Mouse (Mus musculus) lung, embryonic 14.5 days (tissue): ENCODE measurements around the gene Atad2b. TPM values are rescaled to one million over a fixed set of nuclear protein-coding genes. Genes with fewer than 3 reads are reported as not detected.
A peak's percentile ranks its signal among the peaks of the same experiment; 100 is the strongest.
"Not testable (repeated sequence)": the region's sequence is repeated elsewhere in the genome, so short reads cannot be mapped to it uniquely, and the experiment has no call there.

ENCODE experiments used
- ATAC-seq: fragments of 200-750 bp; cut with Nextera tagmentation; 2 replicates; pipeline ENCODE4 v1.8.0; 2017; ENCODE audit warnings: mild to moderate bottlenecking, moderate TSS enrichment, moderate library complexity; ENCODE audit not compliant: insufficient read depth
- DNase-seq: peaks from one replicate; pipeline ENCODE4 v3.0.0-alpha.2; 2015
- H3K27ac ChIP-seq: fragments of 300-500 bp; sonication (generic); 2 replicates; pipeline ENCODE4 v1.5.1; 2014; ENCODE audit warnings: low read depth, mild to moderate bottlenecking, moderate library complexity
- H3K27me3 ChIP-seq: fragments of 300-500 bp; sonication (generic); 2 replicates; pipeline ENCODE4 v1.6.1; 2014; ENCODE audit warnings: low read length, control low read depth; ENCODE audit not compliant: insufficient read depth
- H3K36me3 ChIP-seq: fragments of 300-500 bp; sonication (generic); 2 replicates; pipeline ENCODE4 v1.6.1; 2014; ENCODE audit warnings: control low read depth; ENCODE audit not compliant: insufficient read depth
- H3K4me1 ChIP-seq: fragments of 300-500 bp; sonication (generic); 2 replicates; pipeline ENCODE4 v1.6.1; 2014; ENCODE audit warnings: antibody characterized with exemption, control low read depth; ENCODE audit not compliant: insufficient read depth
- H3K4me2 ChIP-seq: fragments of 300-500 bp; sonication (generic); 2 replicates; pipeline ENCODE4 v1.6.1; 2014; ENCODE audit warnings: mild to moderate bottlenecking
- H3K4me3 ChIP-seq: fragments of 300-500 bp; sonication (generic); 2 replicates; pipeline ENCODE4 v1.5.1; 2014; ENCODE audit warnings: low read depth, low read length
- H3K9ac ChIP-seq: fragments of 300-500 bp; sonication (generic); 2 replicates; pipeline ENCODE4 v1.6.1; 2014
- H3K9me3 ChIP-seq: fragments of 300-500 bp; sonication (generic); 2 replicates; pipeline ENCODE4 v1.6.1; 2016; ENCODE audit warnings: low read depth, low read length, control low read depth
- CTCF ChIP-seq: IDR thresholded peaks from 2 replicates; pipeline ENCODE4 v1.5.1; 2016; ENCODE audit warnings: antibody characterized with exemption, low read depth
- WGBS: fragments of 180-500 bp; shearing (Covaris S2); extraction: QIAGEN DNeasy Blood & Tissue Kit; methylation state at CpG from one replicate; pipeline ENCODE4 v1.1.7; 2014; 5-methylcytosine and 5-hydroxymethylcytosine counted together
- polyA plus RNA-seq: library from polyadenylated mRNA; unstranded; fragments of >200 nt; fragmentation: Nextera tagmentation; extraction: Ambion mirVana; gene quantifications from 2 replicates; pipeline ENCODE4 v1.2.1, GENCODE M21; 2014

Atad2b gene
- polyA plus RNA-seq, 1 experiment from 2014 or later, result 20.4 TPM

GRCm38 (mm10) chr12:4930820-4931548 is 13.8 kb downstream of the Atad2b start:
- WGBS, result 95% methylated on average over 3 of the region's 3 CpGs
- no peaks in the 10 kb centered on the region; the same call in 1 of the 2 replicates for H3K36me3 ChIP-seq
- no peak overlapping the region for H3K4me2 ChIP-seq
- H3K27ac ChIP-seq, result no peak overlapping the region
- H3K9ac ChIP-seq, result no peak overlapping the region
- no peak for TF ChIP-seq CTCF
- H3K4me3 ChIP-seq, result no peak overlapping the region
- H3K27me3 ChIP-seq, result no peaks in the 10 kb centered on the region
- ATAC-seq (no peak), DNase-seq (no peak)
- H3K9me3 ChIP-seq, result no peaks in the 10 kb centered on the region
- H3K4me1 ChIP-seq, result no peaks in the 10 kb centered on the region

GRCm38 (mm10) chr12:4952272-4952671 is 35.1 kb downstream of the Atad2b start:
- peaks cover 68% of the 10 kb centered on the region for H3K36me3 ChIP-seq
- no peak for TF ChIP-seq CTCF
- H3K9ac ChIP-seq, result no peak overlapping the region
- H3K4me2 ChIP-seq, result no peak overlapping the region
- ATAC-seq, result no peak
- H3K27me3 ChIP-seq, result no peaks in the 10 kb centered on the region
- no peaks in the 10 kb centered on the region for H3K9me3 ChIP-seq
- DNase-seq, result no peak
- no peaks in the 10 kb centered on the region for H3K4me1 ChIP-seq
- H3K27ac ChIP-seq, result no peak overlapping the region
- no peak overlapping the region for H3K4me3 ChIP-seq
- WGBS, result 95% methylated on average over 1 of the region's 1 CpGs

GRCm38 (mm10) chr12:4953156-4953555 is 36.0 kb downstream of the Atad2b start:
- no peaks in the 10 kb centered on the region for H3K4me1 ChIP-seq
- DNase-seq (no peak), ATAC-seq (no peak)
- no peaks in the 10 kb centered on the region for H3K27me3 ChIP-seq
- H3K36me3 ChIP-seq, result peaks cover 67% of the 10 kb centered on the region
- H3K9me3 ChIP-seq, result no peaks in the 10 kb centered on the region
- no peak for TF ChIP-seq CTCF
- H3K9ac ChIP-seq, result no peak overlapping the region
- H3K4me3 ChIP-seq, result no peak overlapping the region
- WGBS, result 86% methylated on average over 4 of the region's 4 CpGs
- no peak overlapping the region for H3K4me2 ChIP-seq
- no peak overlapping the region for H3K27ac ChIP-seq

- DNase-seq (peak; percentile 92), ATAC-seq (no peak)
- Histone ChIP-seq H3K9ac (no peak overlapping the region), H3K36me3 (peaks cover 45% of the 10 kb centered on the region), H3K27ac (no peak overlapping the region), H3K27me3 (no peaks in the 10 kb centered on the region), H3K4me2 (no peak overlapping the region), H3K9me3 (no peaks in the 10 kb centered on the region), H3K4me1 (no peaks in the 10 kb centered on the region), H3K4me3 (no peak overlapping the region)
- TF ChIP-seq CTCF, result peak; percentile 79
- 26% methylated on average over 1 of the region's 1 CpGs for WGBS
Measured at GRCm38 (mm10) chr12:4972939-4973338, 55.8 kb downstream of the Atad2b start.

GRCm38 (mm10) chr12:4978324-4978723 is 61.2 kb downstream of the Atad2b start:
- Histone ChIP-seq H3K27me3 (no peaks in the 10 kb centered on the region), H3K4me2 (no peak overlapping the region), H3K4me1 (no peaks in the 10 kb centered on the region), H3K9me3 (no peaks in the 10 kb centered on the region), H3K4me3 (no peak overlapping the region), H3K9ac (no peak overlapping the region), H3K27ac (no peak overlapping the region), H3K36me3 (peaks cover 53% of the 10 kb centered on the region)
- no peak for ATAC-seq
- WGBS, result 85% methylated on average over 6 of the region's 6 CpGs
- no peak for TF ChIP-seq CTCF
- no peak for DNase-seq

GRCm38 (mm10) chr12:4996981-4997380 is 79.8 kb downstream of the Atad2b start:
- Histone ChIP-seq H3K27me3 (no peaks in the 10 kb centered on the region), H3K9ac (no peak overlapping the region), H3K4me2 (no peak overlapping the region), H3K36me3 (peaks cover 4% of the 10 kb centered on the region; the same call in 1 of the 2 replicates), H3K4me3 (no peak overlapping the region), H3K27ac (no peak overlapping the region), H3K4me1 (no peaks in the 10 kb centered on the region), H3K9me3 (no peaks in the 10 kb centered on the region)
- DNase-seq (no peak), ATAC-seq (no peak)
- TF ChIP-seq CTCF, result no peak

- H3K9ac ChIP-seq, result no peak overlapping the region
- WGBS, result 87% methylated on average over 3 of the region's 3 CpGs
- DNase-seq (no peak), ATAC-seq (no peak)
- H3K4me1 ChIP-seq, result no peaks in the 10 kb centered on the region
- H3K27me3 ChIP-seq, result no peaks in the 10 kb centered on the region
- no peak overlapping the region for H3K4me3 ChIP-seq
- TF ChIP-seq CTCF, result no peak
- H3K36me3 ChIP-seq, result peaks cover 18% of the 10 kb centered on the region
- no peak overlapping the region for H3K4me2 ChIP-seq
- H3K27ac ChIP-seq, result no peak overlapping the region
- H3K9me3 ChIP-seq, result no peaks in the 10 kb centered on the region
Measured at GRCm38 (mm10) chr12:5005338-5005737, 88.2 kb downstream of the Atad2b start.

- 79% methylated on average over 3 of the region's 3 CpGs for WGBS
- DNase-seq, H3K4me1 ChIP-seq, H3K9me3 ChIP-seq, H3K27me3 ChIP-seq, ATAC-seq, H3K9ac ChIP-seq, H3K4me3 ChIP-seq, H3K4me2 ChIP-seq, H3K27ac ChIP-seq: not testable (repeated sequence)
- peaks cover 20% of the 10 kb centered on the region for H3K36me3 ChIP-seq
Measured at GRCm38 (mm10) chr12:5005776-5006175, 88.6 kb downstream of the Atad2b start.

- WGBS, result 56% methylated on average over 2 of the region's 2 CpGs
- not testable (repeated sequence) for H3K4me1 ChIP-seq
Measured at GRCm38 (mm10) chr12:5008638-5009037, 91.5 kb downstream of the Atad2b start.

More at GRCm38 (mm10) chr12:5008638-5009037, 91.5 kb downstream of the Atad2b start:
- H3K27ac ChIP-seq, H3K4me3 ChIP-seq, ATAC-seq, DNase-seq, H3K27me3 ChIP-seq, H3K9ac ChIP-seq, H3K4me2 ChIP-seq, H3K9me3 ChIP-seq: not testable (repeated sequence)
- H3K36me3 ChIP-seq, result peaks cover 30% of the 10 kb centered on the region
